Mouse (Mus musculus): ENCODE measurements around the gene Spaca9.

GRCm38 (mm10) chr2:28676005-28676404, 23.5 kb downstream of the Spaca9 start:
- no peak for TF ChIP-seq EP300 (IDR thresholded peaks at IDR 0.05; ENCODE audit: low read depth)
- no peak for TF ChIP-seq CTCF (IDR thresholded peaks at IDR 0.05; ENCODE audit: low read depth)
